Mouse (Mus musculus) right cerebral cortex, postnatal 4 days (tissue): ENCODE measurements at regions not wholly inside any gene's neighbourhood (a gene's known extent, or its start where the extent isn't known, plus 50 kb on each side); places are given as distances from the start of the nearest gene placed in this dataset.
A peak's percentile ranks its signal among the peaks of the same experiment; 100 is the strongest.

Experiments
- DNase-seq: peaks from one replicate; pipeline ENCODE4 v3.0.0-alpha.2; 2022

DNA sequence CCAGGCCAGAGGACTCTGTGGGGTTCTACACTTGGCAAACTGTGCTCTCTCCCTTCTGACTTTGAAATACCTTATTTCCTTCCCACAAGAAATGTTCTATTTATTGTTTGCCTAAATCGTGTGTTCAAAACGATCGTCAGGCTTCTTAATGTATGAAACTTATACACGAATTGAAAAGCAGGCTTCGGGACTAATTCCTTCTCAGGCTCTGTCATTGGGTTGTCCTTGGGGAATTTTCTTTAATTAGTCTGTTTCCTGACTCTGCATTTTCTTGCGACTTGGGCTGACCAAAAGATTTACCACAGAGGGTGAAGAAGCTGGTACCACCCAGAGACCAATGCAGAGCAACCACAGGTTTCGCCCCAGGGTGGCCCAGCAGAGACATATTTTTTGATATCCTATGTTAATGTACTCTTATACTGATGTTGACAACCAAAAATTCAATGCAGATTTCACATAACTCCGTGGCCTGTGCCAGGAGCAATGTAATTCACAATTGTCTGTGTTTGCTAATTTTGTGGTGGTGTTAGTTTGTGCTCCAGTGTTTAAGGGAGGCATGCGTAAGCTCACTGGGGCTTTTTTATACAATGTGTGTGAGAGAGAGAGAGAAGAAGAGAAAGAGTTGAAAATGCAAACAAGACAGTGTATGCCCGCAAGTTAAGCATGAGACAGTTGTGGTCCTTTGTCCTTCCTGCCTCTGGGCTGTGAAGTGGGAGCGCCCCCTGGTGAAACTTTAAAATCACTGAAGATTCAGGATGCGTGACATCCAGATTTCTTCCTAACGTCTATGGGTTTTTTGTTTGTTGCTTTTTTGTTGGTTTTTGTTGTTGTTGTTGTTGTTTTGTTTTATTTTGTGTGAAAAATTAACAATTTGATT is 452.7 kb downstream of the Sox2 start:
- DNase-seq, result peak; percentile 80

DNA sequence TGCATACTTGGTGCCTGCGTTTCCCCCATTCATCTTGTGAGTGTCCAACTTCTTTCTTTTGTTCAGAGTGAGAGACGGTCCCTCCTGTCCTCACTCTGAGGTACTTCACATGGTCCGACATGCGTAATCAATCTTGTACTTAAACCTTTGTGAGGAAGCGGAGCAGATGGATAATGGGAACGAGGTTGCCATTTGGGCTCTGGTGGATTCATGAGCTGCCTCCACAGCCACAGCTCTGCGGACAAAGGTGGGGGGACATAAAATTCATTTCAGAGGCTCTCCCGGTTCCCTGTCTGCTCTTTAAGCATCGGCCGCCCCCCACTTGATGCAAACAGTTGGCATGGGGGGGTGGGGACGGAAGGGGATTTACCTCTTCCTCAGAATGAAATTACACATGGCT is 454.7 kb downstream of the Sox2 start:
- DNase-seq, result no peak

DNA sequence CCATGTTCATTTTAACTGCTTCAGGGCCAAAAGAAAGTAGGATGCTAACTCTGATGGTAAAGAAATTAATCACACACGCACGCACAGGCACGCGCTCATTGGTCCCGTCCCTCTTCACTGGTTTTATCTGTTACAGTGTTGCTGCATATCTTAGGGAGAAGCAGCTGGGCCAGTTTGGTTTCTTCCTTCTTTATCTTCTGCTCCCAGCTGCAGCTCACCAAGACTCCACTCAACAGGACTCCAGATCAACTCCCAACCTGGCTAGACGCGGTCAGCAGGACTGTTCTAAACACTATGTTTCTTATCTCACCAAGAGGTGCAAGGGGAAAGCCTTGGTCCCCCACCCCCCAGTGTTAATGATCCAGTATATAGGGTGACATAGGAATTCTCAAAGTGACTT is 455.9 kb downstream of the Sox2 start:
- no peak for DNase-seq

DNA sequence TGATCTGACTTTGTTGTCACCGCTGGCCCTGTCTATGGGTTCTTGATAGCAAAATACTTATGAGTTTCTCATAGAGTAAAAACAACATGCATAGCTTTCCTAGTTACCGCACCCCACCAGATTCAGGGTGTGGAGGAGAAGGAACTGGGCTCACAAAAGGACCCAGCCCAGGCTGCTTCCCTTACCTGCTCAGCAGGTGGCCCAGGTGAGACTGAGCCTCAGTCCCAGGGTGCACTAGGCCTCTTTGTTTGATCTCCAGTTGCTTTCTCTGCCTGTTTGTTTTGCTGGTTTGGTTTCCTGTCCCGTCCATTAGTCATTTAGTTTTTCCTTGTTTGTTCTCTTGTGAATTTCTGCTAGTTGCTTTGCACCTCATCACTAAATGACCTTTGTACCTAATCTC is 483.3 kb downstream of the Sox2 start:
- DNase-seq, result no peak

DNA sequence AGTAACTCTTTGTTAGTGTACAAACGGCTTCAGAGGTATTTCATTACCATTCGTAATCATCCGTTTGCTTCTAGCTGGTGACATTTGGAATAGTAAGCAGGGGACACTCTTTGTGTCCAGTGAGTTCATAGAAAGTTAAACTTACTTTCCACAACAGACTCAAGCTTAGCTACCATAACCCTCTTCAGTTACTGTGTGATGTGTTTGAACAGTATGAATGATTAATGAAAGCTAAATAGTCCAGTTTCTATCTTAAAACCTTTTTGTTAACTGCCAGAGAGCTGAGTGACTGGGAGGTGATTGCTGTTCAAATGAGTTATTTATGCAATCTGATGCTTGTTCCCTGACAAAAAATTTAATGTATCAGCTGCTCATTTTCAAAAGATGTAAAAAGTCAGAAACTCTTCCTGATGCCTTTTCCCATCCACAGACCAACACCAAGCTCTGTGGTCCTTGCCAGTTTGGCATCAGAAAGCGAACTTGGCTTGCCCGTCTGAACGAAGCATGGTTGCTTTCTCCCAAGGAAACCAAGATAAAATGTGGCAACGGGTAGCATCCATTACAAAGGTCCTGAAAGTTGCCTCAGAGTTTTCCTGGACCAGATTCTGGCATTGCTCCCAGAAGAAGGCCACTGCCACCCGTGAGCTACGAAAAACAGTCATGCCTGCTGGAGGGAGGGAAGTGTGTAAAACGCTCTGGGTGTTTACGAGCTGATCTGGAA is 491.5 kb downstream of the Sox2 start:
- DNase-seq, result peak; percentile 29

DNA sequence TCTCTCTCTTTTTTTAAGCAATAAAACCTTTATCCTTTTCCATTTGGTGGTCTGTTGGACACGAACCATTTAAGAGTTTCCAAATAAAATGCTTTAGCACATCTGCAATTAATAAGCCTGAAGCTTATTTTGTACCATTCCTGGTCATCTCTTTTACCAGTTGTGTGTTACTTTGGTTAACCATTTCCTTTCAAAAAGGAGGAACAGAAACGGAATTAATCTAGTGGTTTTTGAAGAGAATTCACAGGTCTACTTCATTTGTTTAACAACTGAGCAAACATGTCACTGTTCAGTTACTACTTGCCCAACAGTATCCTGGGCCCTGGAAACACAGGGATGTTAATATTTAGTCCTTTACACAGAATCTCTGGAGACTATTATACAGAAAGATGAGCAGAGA is 492.5 kb downstream of the Sox2 start:
- no peak for DNase-seq

DNA sequence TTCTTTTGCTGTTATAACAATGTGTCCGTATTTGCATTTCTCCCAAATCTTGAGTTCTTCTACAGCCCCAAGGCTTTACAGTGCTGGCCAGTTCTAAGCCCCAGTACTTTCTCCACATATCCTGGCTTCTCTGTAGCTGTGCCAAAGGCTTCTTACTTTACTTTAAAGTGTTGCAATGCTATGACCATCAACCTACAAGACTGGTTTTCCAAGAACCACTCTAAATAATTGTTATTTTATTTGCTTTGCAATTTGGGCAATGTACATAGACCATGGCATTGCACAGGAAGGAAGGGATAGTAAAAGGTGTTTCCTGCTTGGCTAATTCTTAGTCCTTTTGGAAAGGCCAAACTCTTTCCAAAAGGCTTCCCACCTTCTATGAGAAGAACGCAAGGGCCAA is 495.4 kb downstream of the Sox2 start:
- no peak for DNase-seq

DNA sequence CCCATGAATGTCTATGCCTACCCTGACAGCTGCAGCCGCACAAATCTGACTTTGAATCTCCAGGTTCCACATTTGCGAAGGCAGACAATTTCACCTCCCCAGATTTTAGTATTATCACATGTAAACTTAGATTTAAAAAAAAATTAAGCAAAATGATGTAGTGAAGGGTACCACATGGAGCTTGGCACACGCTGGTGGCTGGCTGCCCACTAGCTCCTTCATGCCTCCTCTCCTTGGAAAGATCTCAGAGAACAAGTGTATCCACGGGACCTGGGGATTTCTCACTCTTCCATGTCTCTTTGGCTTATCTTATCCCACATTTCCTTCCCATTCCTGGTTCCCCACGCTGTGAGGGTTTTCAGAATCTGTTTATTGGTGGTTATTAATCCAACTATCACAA is 496.5 kb downstream of the Sox2 start:
- DNase-seq, result peak; percentile 46

DNA sequence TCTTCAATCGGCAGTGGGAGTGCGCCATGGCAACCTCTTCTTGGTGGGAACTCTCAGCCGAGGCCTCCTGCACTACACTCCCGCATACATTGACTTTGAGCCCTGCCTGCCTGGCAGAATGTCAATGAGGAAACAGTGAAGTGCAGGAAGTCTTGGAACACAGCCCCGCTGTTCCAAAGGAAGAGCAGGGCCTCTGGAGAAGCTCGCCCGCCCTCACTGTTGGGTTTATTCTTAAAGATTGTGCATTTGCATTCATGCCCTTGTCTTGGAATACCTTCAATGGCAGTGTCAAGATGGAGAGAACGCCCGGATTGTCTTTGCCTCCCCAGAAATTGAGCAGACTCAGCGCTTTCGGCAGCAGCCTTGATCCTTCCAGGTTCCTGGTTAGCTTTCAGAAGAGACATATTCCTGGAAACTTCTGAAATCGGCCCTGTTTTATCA is 499.1 kb downstream of the Sox2 start:
- DNase-seq, result peak; percentile 62

DNA sequence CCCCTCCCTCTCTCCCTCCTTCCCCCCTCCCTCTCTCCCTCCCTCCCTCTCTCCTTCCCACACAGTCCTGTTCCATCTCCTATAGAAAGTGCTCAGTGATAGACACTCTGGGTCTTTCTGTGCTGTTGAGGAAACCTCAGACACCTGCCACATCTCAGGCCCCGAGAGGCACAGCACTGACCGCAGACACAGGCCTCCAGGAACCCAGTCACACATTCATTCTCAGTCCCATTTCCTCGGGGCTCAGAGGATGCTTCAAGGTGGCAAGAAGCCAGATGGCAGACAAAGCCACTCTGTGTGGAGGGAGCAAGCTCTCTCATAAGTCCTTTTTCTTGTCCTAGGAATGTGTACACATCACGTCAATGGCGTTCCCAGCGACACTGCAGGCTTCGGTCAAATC is 502.0 kb downstream of the Sox2 start:
- DNase-seq, result peak; percentile 22

DNA sequence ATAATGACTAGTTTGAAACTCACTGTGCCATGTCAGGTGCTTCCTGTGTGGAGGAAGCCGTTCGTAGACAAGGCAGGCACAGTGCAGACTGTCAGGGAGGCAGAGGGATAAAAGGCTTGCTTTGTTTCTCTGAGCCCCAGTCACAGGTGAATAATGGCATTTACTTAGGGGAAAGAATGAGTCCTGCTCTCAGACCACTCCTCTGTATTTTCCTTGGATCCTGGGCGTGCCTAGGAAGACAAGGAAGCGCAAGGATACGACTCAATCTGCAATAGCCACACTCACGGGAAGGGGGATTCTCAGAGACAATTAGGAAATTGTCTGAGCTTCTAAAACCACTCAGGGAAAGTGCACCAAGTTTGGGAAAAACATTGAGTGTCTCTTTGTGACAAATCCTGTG is 504.1 kb downstream of the Sox2 start:
- no peak for DNase-seq

DNA sequence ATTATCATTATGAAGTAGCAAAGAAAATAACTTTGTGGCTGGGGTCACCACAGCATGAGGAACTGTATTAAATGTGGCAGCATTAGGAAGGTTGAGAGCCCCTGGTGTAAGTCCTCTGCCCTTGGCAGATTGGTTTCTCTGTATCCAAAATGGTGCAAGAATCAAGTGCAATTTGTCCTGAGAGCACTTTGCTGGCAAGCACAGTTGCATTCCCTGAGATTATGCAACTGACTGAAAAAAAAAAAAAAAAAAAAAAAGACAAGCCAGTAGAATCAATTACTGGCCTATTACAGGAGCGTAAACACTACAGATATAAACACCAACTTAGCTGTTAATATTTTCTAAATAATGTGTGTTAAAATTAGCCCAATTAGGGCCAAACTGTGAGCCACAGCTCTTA is 518.5 kb downstream of the Sox2 start:
- no peak for DNase-seq

DNA sequence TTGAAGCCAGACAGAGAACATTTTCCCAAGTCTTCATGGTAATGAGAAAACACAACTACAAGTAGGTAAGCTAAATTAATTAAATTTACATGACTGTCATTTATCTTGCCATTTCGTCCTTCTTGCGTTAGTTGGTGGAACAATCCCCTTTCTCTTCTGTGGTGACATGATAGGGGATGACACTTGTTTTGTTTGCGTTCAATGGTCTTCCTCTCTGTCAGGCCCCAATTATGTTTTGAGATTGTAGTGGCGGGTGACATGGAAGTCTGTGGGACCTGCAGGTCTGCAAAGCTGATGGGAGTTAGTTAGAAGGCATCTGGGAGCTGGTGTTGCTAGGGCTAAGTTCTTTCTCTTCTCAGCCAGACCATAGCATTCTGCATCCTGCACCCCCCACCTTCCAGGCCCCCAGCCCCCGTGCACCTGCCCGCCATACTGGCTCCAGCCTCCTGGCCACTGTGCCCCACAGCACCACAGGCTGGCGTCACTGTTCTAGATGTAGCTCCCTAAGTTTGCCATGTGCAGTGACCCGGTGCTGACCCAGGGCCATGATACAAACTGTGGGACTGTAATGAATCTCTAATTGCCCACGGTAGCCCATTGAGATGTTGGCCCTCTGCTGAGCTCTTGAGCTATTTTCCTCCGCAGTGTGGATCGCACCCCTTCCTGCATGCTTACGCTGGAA is 528.7 kb downstream of the Sox2 start:
- DNase-seq, result no peak

DNA sequence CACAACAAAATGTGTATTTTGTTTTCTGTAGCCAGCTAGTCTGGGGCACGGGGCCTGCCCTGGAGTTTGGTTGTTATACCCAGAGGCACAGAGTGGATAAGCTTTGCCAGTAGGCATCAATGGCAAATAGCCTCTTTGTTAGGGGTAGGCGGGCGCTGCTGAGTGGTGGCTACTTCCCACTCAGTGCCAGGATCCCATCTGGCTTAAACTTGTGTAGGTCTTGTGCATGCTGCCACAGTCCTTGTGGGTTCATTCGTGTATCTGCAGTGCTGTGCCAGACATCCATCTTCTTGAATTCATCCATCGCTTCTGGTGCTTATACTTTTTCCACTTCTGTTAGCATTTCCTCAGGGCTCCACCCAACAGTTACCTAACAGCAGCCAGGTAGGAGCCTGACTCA is 545.4 kb upstream of the Atp11b start:
- no peak for DNase-seq

DNA sequence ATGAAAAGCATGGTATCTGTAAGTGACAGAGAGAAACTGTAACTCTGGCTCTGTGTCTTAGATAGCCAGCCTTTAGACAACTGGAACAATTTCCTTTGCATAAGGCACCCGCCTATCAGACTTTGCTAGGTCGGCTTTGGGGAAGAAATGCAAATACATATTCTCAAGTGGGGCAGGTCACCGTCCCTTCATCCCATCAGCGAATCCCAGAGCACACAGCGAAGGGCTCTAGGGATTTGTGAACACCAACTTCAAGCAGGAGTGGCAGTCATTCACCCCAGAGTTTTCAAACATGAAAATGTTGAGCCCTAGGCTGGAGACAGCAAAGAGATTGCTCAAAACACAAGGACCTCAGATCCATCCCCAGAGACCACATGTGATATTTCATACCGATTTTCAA is 534.5 kb upstream of the Atp11b start:
- no peak for DNase-seq

DNA sequence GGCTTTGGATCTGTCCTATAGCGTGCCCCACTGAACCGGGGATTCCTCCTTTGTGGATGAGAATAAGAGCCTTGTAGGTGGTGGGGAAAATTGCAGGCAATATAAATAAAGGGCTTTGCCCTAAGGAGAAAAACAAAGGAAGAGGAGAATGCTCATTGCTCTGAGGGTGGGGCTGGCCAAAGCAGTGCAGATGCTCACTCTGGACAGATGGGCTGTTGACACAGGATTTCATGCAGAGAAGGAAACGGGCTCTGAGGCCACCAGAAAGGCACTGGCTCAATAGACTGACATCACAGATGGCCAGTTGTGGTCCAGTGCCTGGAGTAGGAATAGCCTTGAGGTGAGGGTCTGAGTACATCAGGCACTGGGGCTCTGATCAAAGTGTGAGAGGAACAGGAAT is 532.7 kb upstream of the Atp11b start:
- DNase-seq, result no peak

DNA sequence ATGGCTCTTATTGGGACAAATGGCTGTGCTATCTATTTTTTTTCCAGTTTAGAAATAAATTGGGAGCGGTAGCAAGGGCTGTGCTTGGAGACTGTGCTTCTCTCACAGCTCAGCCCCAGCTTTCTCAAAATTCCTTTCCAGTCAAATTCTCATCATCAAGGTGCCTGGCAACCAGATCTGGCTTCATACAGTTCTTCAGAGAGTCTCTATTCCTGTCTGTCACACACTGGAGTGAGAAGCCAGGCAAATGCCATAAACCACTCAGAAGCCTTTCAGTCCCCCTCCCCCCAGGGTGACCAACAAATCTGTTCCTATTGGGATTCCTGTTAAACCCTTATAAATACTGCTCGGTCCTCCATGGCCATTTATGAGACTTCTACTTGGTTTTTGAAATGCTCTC is 531.7 kb upstream of the Atp11b start:
- no peak for DNase-seq

DNA sequence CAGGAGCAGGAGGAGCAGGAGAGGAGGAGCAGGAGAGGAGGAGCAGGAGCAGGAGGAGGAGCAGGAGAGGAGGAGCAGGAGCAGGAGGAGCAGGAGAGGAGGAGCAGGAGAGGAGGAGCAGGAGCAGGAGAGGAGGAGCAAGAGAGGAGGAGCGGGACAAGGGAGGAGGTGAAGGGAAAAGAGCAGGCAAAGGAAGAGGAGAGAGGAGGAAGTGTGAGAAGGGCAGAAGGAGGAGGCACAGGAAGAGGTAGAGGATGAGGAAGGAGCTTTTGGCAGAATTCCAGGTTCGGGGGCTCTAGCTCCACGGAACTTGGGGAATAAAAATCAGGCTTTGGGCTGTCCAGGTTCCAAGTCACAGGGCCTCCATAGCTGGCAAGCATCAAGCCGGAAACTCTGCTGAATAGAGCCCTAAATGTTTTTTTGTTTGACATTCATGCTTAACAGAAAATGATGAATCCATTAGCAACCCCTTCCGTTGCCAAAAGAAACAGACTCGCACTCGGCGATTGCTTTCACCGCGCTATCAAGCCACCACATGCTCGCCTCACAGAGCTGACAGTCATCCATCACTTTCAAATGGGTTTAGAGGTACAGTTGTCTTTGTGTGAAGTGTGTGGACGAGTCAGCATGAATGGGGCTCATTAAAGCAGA is 528.7 kb upstream of the Atp11b start:
- DNase-seq, result no peak

DNA sequence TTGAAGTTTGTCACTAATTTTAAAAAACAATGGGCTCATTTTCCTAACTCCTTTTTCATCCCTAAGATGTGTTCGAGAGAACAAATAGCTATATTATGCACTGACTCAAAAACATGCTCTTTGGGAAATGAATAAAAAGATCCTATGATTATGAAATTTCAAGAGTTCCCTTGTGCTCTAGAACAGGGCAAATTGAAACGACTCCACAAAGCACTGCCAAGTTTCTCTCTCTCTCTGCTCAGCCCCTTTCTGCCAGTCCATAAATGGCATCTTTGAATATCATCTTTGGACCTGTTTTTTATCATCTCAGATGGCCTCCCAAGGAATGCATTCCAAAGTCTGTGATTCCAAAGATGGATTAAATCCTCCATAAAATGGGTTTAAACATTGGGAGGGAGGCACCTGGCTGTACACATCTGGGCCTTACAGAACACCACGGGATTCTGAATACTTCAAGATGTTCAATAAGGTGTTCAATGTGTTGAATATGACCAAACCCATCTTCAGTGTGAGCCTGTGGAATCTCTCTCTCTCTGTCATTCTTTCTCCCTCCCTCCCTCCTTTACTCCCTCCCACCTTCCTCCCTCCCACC is 528.0 kb upstream of the Atp11b start:
- DNase-seq, result no peak

DNA sequence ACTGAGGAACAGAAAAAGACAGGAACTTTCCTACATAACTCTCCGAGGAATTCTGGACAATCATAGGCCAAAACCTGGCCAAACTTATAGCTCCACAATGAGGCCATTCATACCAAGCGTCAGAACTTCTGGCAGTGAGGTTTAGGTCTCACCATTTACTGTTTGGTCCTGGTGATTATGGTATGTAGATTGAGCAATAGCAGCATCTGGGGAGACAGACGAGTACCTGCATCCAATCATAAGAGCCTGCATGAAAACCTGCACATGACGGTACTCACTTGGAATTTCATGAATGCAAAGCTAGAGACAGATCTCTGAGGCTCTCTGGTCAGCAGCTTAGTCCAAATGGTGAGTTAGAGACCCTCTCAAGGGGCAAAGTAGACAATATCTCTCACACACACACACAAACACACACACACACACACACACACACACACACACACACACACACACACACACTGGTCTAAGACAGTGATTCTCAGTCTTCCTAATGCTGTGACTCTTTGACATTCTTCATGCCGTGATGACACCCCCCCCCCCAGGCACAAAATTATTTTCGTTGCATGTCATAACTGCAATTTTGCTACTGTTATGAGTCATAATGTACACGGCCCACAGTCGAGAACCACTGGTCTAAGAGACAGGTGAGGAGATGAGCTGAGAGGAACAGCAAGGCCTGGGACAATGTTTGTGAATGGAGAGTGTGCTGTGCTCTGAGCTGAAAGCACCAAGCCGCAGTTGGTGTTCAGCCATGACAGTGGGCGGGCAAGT is 522.6 kb upstream of the Atp11b start:
- no peak for DNase-seq

DNA sequence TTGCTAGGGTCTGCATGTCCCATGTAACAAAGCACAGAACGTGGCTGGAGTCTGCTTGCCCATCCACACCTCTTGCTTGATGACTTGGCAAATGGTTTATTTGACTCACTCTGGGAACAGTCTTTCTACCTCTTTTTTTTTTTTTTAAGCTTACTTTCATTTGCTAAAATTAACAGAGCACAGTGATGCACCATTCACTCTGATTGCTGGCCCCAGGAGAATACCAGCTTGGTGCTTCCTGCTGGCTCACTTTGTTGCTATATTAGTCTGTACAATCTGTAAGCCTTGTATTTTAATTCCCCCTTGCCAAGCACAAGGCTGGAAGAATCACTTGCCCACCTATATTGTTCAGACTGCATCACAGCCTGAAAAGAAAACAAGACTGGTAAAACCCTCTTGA is 521.4 kb upstream of the Atp11b start:
- no peak for DNase-seq

DNA sequence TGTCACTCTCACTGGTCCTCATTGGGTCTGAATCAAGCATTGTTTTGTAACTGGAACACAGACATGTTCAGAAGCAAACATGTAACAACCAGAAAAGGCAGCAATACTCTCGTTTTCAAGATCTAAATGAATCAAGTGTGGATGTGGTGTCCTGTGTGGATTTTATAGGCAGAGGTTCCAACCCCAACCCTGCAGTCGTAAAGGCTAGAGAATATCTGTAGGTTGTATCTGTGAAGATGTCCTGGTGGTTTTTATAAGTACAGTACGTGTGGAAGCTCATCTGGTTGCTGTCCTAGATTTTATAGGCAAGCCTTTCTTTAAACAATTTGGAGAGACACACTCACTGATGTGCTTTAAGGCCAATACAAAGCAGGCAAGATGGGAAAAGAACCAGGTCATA is 518.8 kb upstream of the Atp11b start:
- DNase-seq, result no peak
